Mouse (Mus musculus) hindbrain, embryonic 15.5 days (tissue): ENCODE data around the gene Naxe. TPM values are rescaled to one million over a fixed set of nuclear protein-coding genes. Genes with fewer than 3 reads are reported as not detected.

Experiments
- polyA plus RNA-seq: library from polyadenylated mRNA; unstranded; fragments of >200 nt; fragmentation: Nextera tagmentation; extraction: Ambion mirVana; gene quantifications from 2 replicates; pipeline ENCODE4 v1.2.1, GENCODE M21; 2015

Gene Naxe
- polyA plus RNA-seq, 1 experiment from 2014 or later, result 158 TPM

Other genes starting within 250 kb of the Naxe start
- 10.3 and 10.9 TPM in 2 replicates for gene Pear1, start 234.2 kb downstream of the Naxe start, polyA plus RNA-seq
- gene Sh2d2a, start 211.7 kb downstream of the Naxe start, polyA plus RNA-seq, result 0.05 TPM in 1 of 2 replicates, not detected in the other
- 15.6 and 18.5 TPM in 2 replicates for gene Prcc, start 172.9 kb downstream of the Naxe start, polyA plus RNA-seq
- 170 and 183 TPM in 2 replicates for gene Hdgf, start 152.2 kb downstream of the Naxe start, polyA plus RNA-seq
- gene Mrpl24, start 139.0 kb downstream of the Naxe start, polyA plus RNA-seq, result 48.6 and 56.2 TPM in 2 replicates
- 30.7 and 33.3 TPM in 2 replicates for gene Isg20l2, start 128.2 kb downstream of the Naxe start, polyA plus RNA-seq
- gene Rrnad1, start 127.8 kb downstream of the Naxe start, polyA plus RNA-seq, result 20.1 and 20.3 TPM in 2 replicates
- gene Crabp2, start 109.8 kb downstream of the Naxe start, polyA plus RNA-seq, result 50.7 and 74.7 TPM in 2 replicates
- gene Nes, start 87.4 kb downstream of the Naxe start, polyA plus RNA-seq, result 31.8 and 42.1 TPM in 2 replicates
- 107 and 112 TPM in 2 replicates for gene Bcan, start 58.3 kb downstream of the Naxe start, polyA plus RNA-seq
- gene Hapln2, start 30.9 kb downstream of the Naxe start, polyA plus RNA-seq, result 0.87 and 0.95 TPM in 2 replicates
- gene Gpatch4, start 15.4 kb downstream of the Naxe start, polyA plus RNA-seq, result 36.0 and 36.5 TPM in 2 replicates
- gene Ttc24, start 19.8 kb upstream of the Naxe start, polyA plus RNA-seq, result not detected in 2 replicates
- gene Iqgap3, start 23.5 kb upstream of the Naxe start, polyA plus RNA-seq, result 3.4 and 4.4 TPM in 2 replicates
- 19.2 and 23.9 TPM in 2 replicates for gene Mef2d, start 83.9 kb upstream of the Naxe start, polyA plus RNA-seq
- gene Rhbg, start 196.2 kb upstream of the Naxe start, polyA plus RNA-seq, result 0.55 and 0.60 TPM in 2 replicates
- 0.35 TPM in 1 of 2 replicates, not detected in the other for gene Gm38392, start 228.7 kb upstream of the Naxe start, polyA plus RNA-seq
- gene Tsacc, start 238.5 kb upstream of the Naxe start, polyA plus RNA-seq, result 9.5 and 12.2 TPM in 2 replicates
- 446 and 451 TPM in 2 replicates for gene Cct3, start 238.6 kb upstream of the Naxe start, polyA plus RNA-seq